Mouse (Mus musculus) embryo, embryonic 11.5 days (tissue): ENCODE measurements around the gene Pde3a.
A peak's percentile ranks its signal among the peaks of the same experiment; 100 is the strongest.

ENCODE experiments used
- DNase-seq: peaks from one replicate; pipeline ENCODE4 v3.0.0-alpha.2; 2012; ENCODE audit warnings: low read depth, low spot score

Gene Pde3a

GRCm38 (mm10) chr6:141488619-141489018, 239.6 kb downstream of the Pde3a start:
- peak; percentile 47 for DNase-seq

- DNase-seq, result no peak
Observed at GRCm38 (mm10) chr6:141494909-141495308, 245.8 kb downstream of the Pde3a start.

- DNase-seq, result no peak
Observed at GRCm38 (mm10) chr6:141495634-141496418, 246.8 kb downstream of the Pde3a start.

GRCm38 (mm10) chr6:141499511-141499910, 250.4 kb downstream of the Pde3a start:
- DNase-seq, result no peak

GRCm38 (mm10) chr6:141501171-141501570, 252.1 kb downstream of the Pde3a start:
- DNase-seq, result no peak

GRCm38 (mm10) chr6:141522541-141522940, 273.5 kb downstream of the Pde3a start:
- no peak for DNase-seq

- no peak for DNase-seq
Observed at GRCm38 (mm10) chr6:141523747-141524640, 274.9 kb downstream of the Pde3a start, which contains the start of gene Slco1c1. Gene Slco1c1 (plus strand): TSS chr6:141524368.

- no peak for DNase-seq
Observed at GRCm38 (mm10) chr6:141525787-141526186, 276.7 kb downstream of the Pde3a start.

GRCm38 (mm10) chr6:141530865-141531264, 281.8 kb downstream of the Pde3a start:
- DNase-seq, result no peak

GRCm38 (mm10) chr6:141537298-141537697, 288.2 kb downstream of the Pde3a start:
- DNase-seq, result no peak

GRCm38 (mm10) chr6:141541136-141541535, 292.1 kb downstream of the Pde3a start:
- no peak for DNase-seq

- DNase-seq, result no peak
Observed at GRCm38 (mm10) chr6:141543344-141543743, 294.3 kb downstream of the Pde3a start.
